Mouse (Mus musculus): ENCODE results near the gene Ift122.

DNA sequence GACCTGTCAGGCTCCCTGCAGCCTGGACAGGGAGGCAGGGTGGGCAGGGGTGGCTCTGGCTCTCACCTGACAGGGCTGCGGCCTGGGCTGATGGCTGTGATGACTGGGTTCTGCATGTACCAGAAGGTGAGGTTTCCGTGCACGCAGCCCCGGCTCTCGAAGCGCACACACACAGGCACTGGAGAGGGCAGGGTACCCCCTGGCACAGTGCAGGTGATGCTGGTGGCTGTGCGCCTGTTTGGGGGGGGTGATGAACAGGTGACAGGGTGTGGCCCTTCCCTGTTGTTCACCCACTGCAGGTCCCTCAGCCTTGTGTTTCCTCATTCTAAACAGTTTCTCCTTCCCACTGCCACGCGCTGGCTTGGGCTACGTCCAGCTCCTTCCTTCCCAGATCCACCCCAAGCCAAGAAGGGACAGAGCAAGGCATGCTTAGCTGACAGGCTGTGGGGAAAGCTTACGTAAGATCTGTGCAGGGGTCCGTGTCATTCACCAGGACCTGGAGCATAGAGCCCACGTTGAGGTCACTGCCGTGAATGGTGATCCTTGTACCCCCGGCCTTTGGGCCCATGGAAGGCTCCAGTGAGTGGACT is 114.1 kb downstream of the Ift122 start:
- TF ChIP-seq CTCF (IDR thresholded peaks at IDR 0.05; ENCODE audit: extremely low read depth, insufficient read depth, insufficient read length, insufficient replicate concordance) (no peak), POLR2A (IDR thresholded peaks at IDR 0.05; ENCODE audit: low read depth, low read length) (no peak)
